Mouse (Mus musculus) CH12.LX (cell line): ENCODE measurements at regions not wholly inside any gene's neighbourhood (a gene's known extent, or its start where the extent isn't known, plus 50 kb on each side); places are given as distances from the start of the nearest gene placed in this dataset.

Source experiments
- DNase-seq: peaks from one replicate; pipeline ENCODE4 v3.0.0-alpha.2; 2013; ENCODE audit errors: extremely low read depth
- H3K27ac ChIP-seq: 2 replicates; pipeline ENCODE4 v1.5.1; 2012; ENCODE audit warnings: low read depth, mild to moderate bottlenecking, control low read depth, moderate library complexity; ENCODE audit not compliant: insufficient read depth
- H3K27me3 ChIP-seq: replicated peaks from 2 replicates; pipeline ENCODE3; 2012; ENCODE audit warnings: inconsistent platforms
- H3K36me3 ChIP-seq, 2 experiments: replicated peaks in 1 of 2; 2 replicates each; pipeline versions ENCODE3 to v1.6.1; 2012; ENCODE audit warnings: inconsistent platforms in 1 of 2, low read length in 1 of 2, mild to moderate bottlenecking in 1 of 2, mixed read lengths in 1 of 2, moderate library complexity in 1 of 2; ENCODE audit not compliant: control insufficient read depth in 1 of 2, insufficient read depth in 1 of 2
- H3K4me1 ChIP-seq, 2 experiments: 2 replicates each; pipeline ENCODE4 v1.6.1; 2012; ENCODE audit warnings: inconsistent platforms in 1 of 2, moderate library complexity in 1 of 2; ENCODE audit not compliant: insufficient read depth in 2 of 2, control insufficient read depth in 1 of 2
- H3K4me2 ChIP-seq: 2 replicates; pipeline ENCODE4 v1.6.1; 2012; ENCODE audit warnings: low read depth, mild to moderate bottlenecking, control low read depth; ENCODE audit not compliant: poor library complexity, insufficient read depth, severe bottlenecking
- H3K4me3 ChIP-seq, 3 experiments: fragments of 150-350 bp in 1 of 3; sonication (generic) in 1 of 3; replicated peaks in 1 of 3; 2 replicates each; pipeline versions ENCODE3 to v1.5.1; 2011 to 2012; ENCODE audit warnings: low read depth in 2 of 3, low read length in 2 of 3, mild to moderate bottlenecking in 2 of 3, moderate library complexity in 2 of 3, control low read depth in 1 of 3, improper control_type of control experiment in 1 of 3, inconsistent platforms in 1 of 3, mixed read lengths in 1 of 3; ENCODE audit not compliant: poor library complexity in 1 of 3
- H3K79me2 ChIP-seq: replicated peaks from 2 replicates; pipeline ENCODE4 v1.6.1; 2012; ENCODE audit warnings: mild to moderate bottlenecking, moderate library complexity; ENCODE audit not compliant: control insufficient read depth, poor library complexity, insufficient read depth, severe bottlenecking; ENCODE audit errors: extremely low read depth
- H3K9ac ChIP-seq: 2 replicates; pipeline ENCODE4 v1.6.1; 2012; ENCODE audit warnings: low read depth, mild to moderate bottlenecking, control low read depth, moderate library complexity; ENCODE audit not compliant: insufficient read depth
- H3K9me3 ChIP-seq: replicated peaks from 2 replicates; pipeline ENCODE3; 2012; ENCODE audit warnings: low read length, inconsistent platforms, mixed read lengths
- BHLHE40 ChIP-seq: IDR thresholded peaks from 2 replicates; pipeline ENCODE4 v1.6.1; 2011; ENCODE audit warnings: mild to moderate bottlenecking, low read depth, low read length, improper control_type of control experiment
- CHD1 ChIP-seq: IDR thresholded peaks from 2 replicates; pipeline ENCODE4 v1.6.1; 2012; ENCODE audit warnings: low read depth, low read length, improper control_type of control experiment, inconsistent platforms
- CHD2 ChIP-seq: IDR thresholded peaks from 2 replicates; pipeline ENCODE4 v1.6.1; 2011; ENCODE audit warnings: low read length, improper control_type of control experiment
- CTCF ChIP-seq, 2 experiments: IDR thresholded peaks in 1 of 2; conservative IDR thresholded peaks in 1 of 2; 2 replicates each; pipeline ENCODE4 v1.5.1; 2011 to 2012; ENCODE audit warnings: low read depth in 2 of 2, low read length in 2 of 2, improper control_type of control experiment in 1 of 2, inconsistent platforms in 1 of 2, mild to moderate bottlenecking in 1 of 2, moderate library complexity in 1 of 2
- E2F4 ChIP-seq: IDR thresholded peaks from 2 replicates; pipeline ENCODE4 v1.6.1; 2011; ENCODE audit warnings: low read depth, low read length, improper control_type of control experiment; ENCODE audit not compliant: insufficient replicate concordance
- GABPA ChIP-seq: IDR thresholded peaks from 2 replicates; pipeline ENCODE4 v1.6.1; 2012; ENCODE audit warnings: low read depth, low read length, improper control_type of control experiment, inconsistent platforms; ENCODE audit not compliant: insufficient replicate concordance
- HCFC1 ChIP-seq: IDR thresholded peaks from 2 replicates; pipeline ENCODE4 v1.6.1; 2012; ENCODE audit warnings: low read depth, mild to moderate bottlenecking, inconsistent platforms, low read length, improper control_type of control experiment
- IRF4 ChIP-seq: IDR thresholded peaks from 2 replicates; pipeline ENCODE4 v1.6.1; 2014; ENCODE audit warnings: low read depth, mild to moderate bottlenecking, inconsistent platforms, low read length, improper control_type of control experiment
- KAT2A ChIP-seq: IDR thresholded peaks from 2 replicates; pipeline ENCODE4 v1.6.1; 2012; ENCODE audit warnings: low read length, improper control_type of control experiment, inconsistent platforms; ENCODE audit not compliant: insufficient replicate concordance
- NELFE ChIP-seq: IDR thresholded peaks from 2 replicates; pipeline ENCODE4 v1.6.1; 2011; ENCODE audit warnings: low read depth, low read length, improper control_type of control experiment
- PAX5 ChIP-seq: IDR thresholded peaks from 2 replicates; pipeline ENCODE4 v1.6.1; 2012; ENCODE audit warnings: low read length, inconsistent platforms, mixed read lengths
- RAD21 ChIP-seq: IDR thresholded peaks from 2 replicates; pipeline ENCODE4 v1.6.1; 2011; ENCODE audit warnings: low read depth, mild to moderate bottlenecking, low read length, improper control_type of control experiment, moderate library complexity
- SIN3A ChIP-seq: IDR thresholded peaks from 2 replicates; pipeline ENCODE4 v1.6.1; 2012; ENCODE audit warnings: low read length, improper control_type of control experiment, inconsistent platforms
- SMC3 ChIP-seq: IDR thresholded peaks from 2 replicates; pipeline ENCODE4 v1.6.1; 2011; ENCODE audit warnings: low read depth, low read length, improper control_type of control experiment
- TBP ChIP-seq: conservative IDR thresholded peaks from 2 replicates; pipeline ENCODE4 v1.6.1; 2011; ENCODE audit warnings: low read depth, low read length, improper control_type of control experiment
- TCF12 ChIP-seq: IDR thresholded peaks from 2 replicates; pipeline ENCODE4 v1.6.1; 2014; ENCODE audit warnings: low read depth, mild to moderate bottlenecking, inconsistent platforms, low read length, improper control_type of control experiment
- USF1 ChIP-seq: IDR thresholded peaks from 2 replicates; pipeline ENCODE4 v1.6.1; 2014; ENCODE audit warnings: low read depth, mild to moderate bottlenecking, inconsistent platforms, low read length, improper control_type of control experiment
- ZKSCAN1 ChIP-seq: IDR thresholded peaks from 2 replicates; pipeline ENCODE4 v1.6.1; 2012; ENCODE audit warnings: low read depth, inconsistent platforms, low read length, improper control_type of control experiment, borderline replicate concordance
- dilution Hi-C: fragments of 300-500 bp; cut with MboI; formaldehyde crosslinking; loops from 2 replicates; pipeline ENCODE4 v1.14.3; 2020; ENCODE audit warnings: low sequenced_read_pairs; ENCODE audit not compliant: extremely low pct_unique_long_range_greater_than_20kb, extremely low pct_ligation_motif_present
- in situ Hi-C: fragments of 300-500 bp; cut with MboI; formaldehyde crosslinking; loops from 3 replicates; pipeline ENCODE4 v1.14.3; 2019; ENCODE audit warnings: low sequenced_read_pairs, low pct_ligation_motif_present, low pct_unique_long_range_greater_than_20kb, mixed read lengths

GRCm38 (mm10) chr12:59599785-59600184 is 380.3 kb upstream of the Fbxo33 start:
- dilution Hi-C loops (no loop called here), in situ Hi-C loops (no loop called here)
- Histone ChIP-seq H3K4me3 (no peak overlapping the region), H3K9ac (no peak overlapping the region), H3K4me2 (no peak overlapping the region), H3K9me3 (no peaks in the 10 kb centered on the region), H3K36me3 (no peaks in the 10 kb centered on the region), H3K27me3 (no peaks in the 10 kb centered on the region), H3K4me1 (no peaks in the 10 kb centered on the region), H3K79me2 (no peaks in the 10 kb centered on the region), H3K27ac (no peak overlapping the region)
- no peak for TF ChIP-seq KAT2A
- no peak for DNase-seq

- no peak for DNase-seq
- no peak overlapping the region for H3K27ac ChIP-seq
- in situ Hi-C loops: no loop called here
- H3K4me3 ChIP-seq: no peak overlapping the region
- H3K4me1 ChIP-seq: no peaks in the 10 kb centered on the region
- TF ChIP-seq IRF4 (no peak), SIN3A (no peak), SMC3 (no peak), GABPA (no peak), PAX5 (no peak), KAT2A (no peak), NELFE (no peak), HCFC1 (no peak), ZKSCAN1 (no peak), E2F4 (no peak), TBP (no peak), BHLHE40 (no peak), RAD21 (no peak), USF1 (no peak), CTCF (conservative IDR thresholded peaks at IDR 0.05 in 1 of 2, IDR thresholded peaks at IDR 0.05 in 1 of 2; ENCODE audit: low read depth in 2 of 2, low read length in 2 of 2) (no peak), CHD2 (no peak)
- no peaks in the 10 kb centered on the region for H3K27me3 ChIP-seq
- no peak overlapping the region for H3K4me2 ChIP-seq
- no peaks in the 10 kb centered on the region for H3K79me2 ChIP-seq
- no peaks in the 10 kb centered on the region for H3K9me3 ChIP-seq
- no peaks in the 10 kb centered on the region for H3K36me3 ChIP-seq
- no peak overlapping the region for H3K9ac ChIP-seq
- dilution Hi-C loops: no loop called here
These were observed 369.8 kb upstream of the Fbxo33 start for GRCm38 (mm10) chr12:59589354-59589753.

- dilution Hi-C loops: no loop called here
These were observed 363.1 kb upstream of the Fbxo33 start for GRCm38 (mm10) chr12:59582587-59582986.

More at GRCm38 (mm10) chr12:59582587-59582986, 363.1 kb upstream of the Fbxo33 start:
- Histone ChIP-seq H3K9ac (no peak overlapping the region), H3K36me3 (no peaks in the 10 kb centered on the region), H3K4me2 (no peak overlapping the region), H3K4me1 (no peaks in the 10 kb centered on the region), H3K79me2 (no peaks in the 10 kb centered on the region), H3K9me3 (no peaks in the 10 kb centered on the region), H3K27me3 (no peaks in the 10 kb centered on the region), H3K27ac (no peak overlapping the region), H3K4me3 (no peak overlapping the region)
- no peak for TF ChIP-seq TCF12
- no peak for TF ChIP-seq CHD1
- in situ Hi-C loops: no loop called here
- DNase-seq: no peak
